In genomic region chr3:21820051-21820598, GRCm38 (mm10) we compare ENCODE assay signal across 17 mouse cellular contexts.
A peak's percentile ranks its signal among the peaks of the same experiment; 100 is the strongest.
DNase-seq lines count a peak whose midpoint lies in the region; ATAC-seq lines count a peak whose summit lies in the region.
"Had no signal": no experiment of that assay in that cellular context is flagged by ENCODE, and none has a peak within 500 bp of the region (broad histone marks: within the 10 kb centered on the region; RNA-seq: fewer than 3 reads in every experiment).

No protein-coding gene starts in this region.

- no peaks in the 10 kb centered on the region for H3K9me3 ChIP-seq in lung, embryonic 16.5 days (ENCODE audit: control insufficient read depth, low read length)
- no peaks in the 10 kb centered on the region for H3K9me3 ChIP-seq in heart, embryonic 15.5 days (replicated peaks)
- no peaks in the 10 kb centered on the region for H3K9me3 ChIP-seq in hindbrain, embryonic 11.5 days (ENCODE audit: control insufficient read depth, low read length)
- H3K9me3 ChIP-seq: forebrain, embryonic 13.5 days; G1E; hindbrain, embryonic 15.5 days; limb, embryonic 15.5 days had no signal

- no peaks in the 10 kb centered on the region for H3K27me3 ChIP-seq in lung, embryonic 16.5 days (ENCODE audit: control insufficient read depth, insufficient read depth, low read depth, low read length)
- H3K27me3 ChIP-seq in heart, embryonic 15.5 days, result no peaks in the 10 kb centered on the region
- H3K27me3 ChIP-seq in hindbrain, embryonic 11.5 days (ENCODE audit: control insufficient read depth, insufficient read depth, low read length), result no peaks in the 10 kb centered on the region
- H3K27me3 ChIP-seq: forebrain, embryonic 13.5 days; hindbrain, embryonic 15.5 days; limb, embryonic 15.5 days had no signal

- H3K9ac ChIP-seq in lung, embryonic 16.5 days (ENCODE audit: low read length), result no peak overlapping the region
- H3K9ac ChIP-seq in heart, embryonic 15.5 days, result no peak overlapping the region
- H3K9ac ChIP-seq in hindbrain, embryonic 11.5 days (ENCODE audit: low read depth, low read length), result no peak overlapping the region
- H3K9ac ChIP-seq: forebrain, embryonic 13.5 days; hindbrain, embryonic 15.5 days; limb, embryonic 15.5 days had no signal

- no peak overlapping the region for H3K4me3 ChIP-seq in lung, embryonic 16.5 days (ENCODE audit: low read length)
- no peak overlapping the region for H3K4me3 ChIP-seq in heart, embryonic 15.5 days
- H3K4me3 ChIP-seq in hindbrain, embryonic 11.5 days (ENCODE audit: low read depth, low read length), result no peak overlapping the region
- H3K4me3 ChIP-seq: forebrain, embryonic 13.5 days; hindbrain, embryonic 15.5 days; limb, embryonic 15.5 days had no signal

- DNase-seq in adrenal gland, postnatal 10 days, result peak; percentile 13
- no peak for DNase-seq in adrenal gland, postnatal 25 days
- DNase-seq in lung, postnatal 4 days, result no peak
- DNase-seq in hindbrain, embryonic 11.5 days (ENCODE audit: low spot score), result no peak
- no peak for DNase-seq in gastrocnemius, postnatal 25 days
- DNase-seq: cerebellum, adult 11-12 months; gastrocnemius, postnatal 10 days; kidney, adult 9 months; thymus, postnatal 14 days had no signal

- peaks cover 9% of the 10 kb centered on the region for H3K4me1 ChIP-seq in lung, embryonic 16.5 days (replicated peaks; ENCODE audit: control insufficient read depth, insufficient read depth, low read length)
- H3K4me1 ChIP-seq in heart, embryonic 15.5 days (replicated peaks), result peaks cover 22% of the 10 kb centered on the region
- H3K4me1 ChIP-seq in hindbrain, embryonic 11.5 days (replicated peaks; ENCODE audit: control insufficient read depth, insufficient read depth, low read length), result no peaks in the 10 kb centered on the region

- ATAC-seq in lung, embryonic 16.5 days (ENCODE audit: low read depth), result peak; percentile 65
- no peak for ATAC-seq in heart, embryonic 15.5 days (replicated peaks; ENCODE audit: insufficient number of reproducible peaks, insufficient read depth, low FRiP score, low read depth)
- ATAC-seq in megakaryocyte progenitor cell, adult 5-6 weeks (replicated peaks; ENCODE audit: poor library complexity), result peak; percentile 59; the same call in 1 of the 2 replicates
- ATAC-seq in hindbrain, embryonic 11.5 days (ENCODE audit: low FRiP score), result no peak
- ATAC-seq: forebrain, embryonic 13.5 days had no signal

- no peak overlapping the region for H3K4me2 ChIP-seq in lung, embryonic 16.5 days (ENCODE audit: low read depth, low read length)
- no peak overlapping the region for H3K4me2 ChIP-seq in heart, embryonic 15.5 days
- H3K4me2 ChIP-seq in hindbrain, embryonic 11.5 days (replicated peaks; ENCODE audit: low read depth, low read length), result no peak overlapping the region
- H3K4me2 ChIP-seq: forebrain, embryonic 13.5 days; hindbrain, embryonic 15.5 days; limb, embryonic 15.5 days; midbrain, embryonic 11.5 days had no signal

- H3K36me3 ChIP-seq in lung, embryonic 16.5 days (ENCODE audit: control insufficient read depth, insufficient read depth, low read length), result no peaks in the 10 kb centered on the region
- H3K36me3 ChIP-seq in heart, embryonic 15.5 days, result no peaks in the 10 kb centered on the region
- no peaks in the 10 kb centered on the region for H3K36me3 ChIP-seq in hindbrain, embryonic 11.5 days (ENCODE audit: control insufficient read depth, insufficient read depth, low read length)
- H3K36me3 ChIP-seq: G1E; hindbrain, embryonic 15.5 days; limb, embryonic 15.5 days had no signal

- H3K27ac ChIP-seq in lung, embryonic 16.5 days (ENCODE audit: low read length), result no peak overlapping the region
- H3K27ac ChIP-seq in heart, embryonic 15.5 days, result peak overlapping the region; percentile 53; the same call in 1 of the 2 replicates
- H3K27ac ChIP-seq in hindbrain, embryonic 11.5 days (ENCODE audit: low read depth, low read length), result no peak overlapping the region
- H3K27ac ChIP-seq: forebrain, embryonic 13.5 days; hindbrain, embryonic 15.5 days; limb, embryonic 15.5 days had no signal

- 40% methylated on average over 3 of the region's 3 CpGs for WGBS in lung, embryonic 16.5 days
- 35% methylated on average over 3 of the region's 3 CpGs for WGBS in heart, embryonic 15.5 days
- WGBS in hindbrain, embryonic 11.5 days, result 70% methylated on average over 3 of the region's 3 CpGs

Comparison
In these comparisons a context has a peak if more than half of its experiments do, and no peak if none do; other contexts are left out.
1. ATAC-seq: peak in lung, embryonic 16.5 days (single experiment) and megakaryocyte progenitor cell, adult 5-6 weeks (single experiment); none in heart, embryonic 15.5 days (single experiment) and hindbrain, embryonic 11.5 days (single experiment).